In genomic region chr3:31234356-31234755, GRCm38 (mm10) we compare ENCODE assay signal across 19 mouse cellular contexts.
DNase-seq lines count a peak whose midpoint lies in the region; ATAC-seq and TF ChIP-seq lines count a peak whose summit lies in the region.
"Had no signal": no experiment of that assay in that cellular context is flagged by ENCODE, and none has a peak within 500 bp of the region (broad histone marks: within the 10 kb centered on the region; RNA-seq: fewer than 3 reads in every experiment).

No protein-coding gene starts in this region.

- no peaks in the 10 kb centered on the region for H3K27me3 ChIP-seq in kidney, embryonic 14.5 days (ENCODE audit: control insufficient read depth, insufficient read depth, low read length)
- no peaks in the 10 kb centered on the region for H3K27me3 ChIP-seq in lung, embryonic 16.5 days (ENCODE audit: control insufficient read depth, insufficient read depth, low read depth, low read length)
- no peaks in the 10 kb centered on the region for H3K27me3 ChIP-seq in lung, postnatal 0 days (replicated peaks; ENCODE audit: insufficient read depth, low read length)
- H3K27me3 ChIP-seq: forebrain, embryonic 15.5 days; hindbrain, embryonic 15.5 days; limb, embryonic 12.5 days; liver, embryonic 12.5 days had no signal

- H3K4me3 ChIP-seq in kidney, embryonic 14.5 days (ENCODE audit: low read length), result no peak overlapping the region
- H3K4me3 ChIP-seq in lung, embryonic 16.5 days (ENCODE audit: low read length), result no peak overlapping the region
- no peak overlapping the region for H3K4me3 ChIP-seq in lung, postnatal 0 days (ENCODE audit: low read depth, low read length)
- H3K4me3 ChIP-seq: forebrain, embryonic 15.5 days; hindbrain, embryonic 15.5 days; limb, embryonic 12.5 days; liver, embryonic 12.5 days had no signal

- peaks cover 28% of the 10 kb centered on the region for H3K4me1 ChIP-seq in kidney, embryonic 14.5 days (ENCODE audit: control insufficient read depth, insufficient read depth, low read length)
- peaks cover 5% of the 10 kb centered on the region for H3K4me1 ChIP-seq in lung, embryonic 16.5 days (replicated peaks; ENCODE audit: control insufficient read depth, insufficient read depth, low read length)
- H3K4me1 ChIP-seq in lung, postnatal 0 days (ENCODE audit: insufficient read depth, low read depth, low read length), result no peaks in the 10 kb centered on the region
- H3K4me1 ChIP-seq: forebrain, embryonic 15.5 days; hindbrain, embryonic 15.5 days; liver, embryonic 12.5 days had no signal

- no peak for TF ChIP-seq EP300 in lung, postnatal 0 days (IDR thresholded peaks at IDR 0.05)

- no peak overlapping the region for H3K4me2 ChIP-seq in kidney, embryonic 14.5 days (replicated peaks; ENCODE audit: low read depth, low read length)
- H3K4me2 ChIP-seq in lung, embryonic 16.5 days (ENCODE audit: low read depth, low read length), result no peak overlapping the region
- no peak overlapping the region for H3K4me2 ChIP-seq in lung, postnatal 0 days (replicated peaks; ENCODE audit: low read depth, low read length)
- H3K4me2 ChIP-seq: forebrain, embryonic 15.5 days; heart, embryonic 11.5 days; hindbrain, embryonic 15.5 days; limb, embryonic 12.5 days; liver, embryonic 12.5 days; midbrain, embryonic 11.5 days had no signal

- no peak for ATAC-seq in kidney, embryonic 14.5 days (ENCODE audit: low FRiP score, low TSS enrichment)
- ATAC-seq in lung, embryonic 16.5 days (ENCODE audit: low read depth), result peak; percentile 21; the same call in 1 of the 2 replicates
- ATAC-seq in lung, postnatal 0 days, result no peak
- ATAC-seq: CD4-positive, CD25-positive, alpha-beta regulatory T cell, adult 4 months; forebrain, embryonic 15.5 days; liver, embryonic 12.5 days had no signal

- TF ChIP-seq CTCF in lung, postnatal 0 days (IDR thresholded peaks at IDR 0.05), result no peak

- H3K9ac ChIP-seq in kidney, embryonic 14.5 days (ENCODE audit: low read depth, low read length), result no peak overlapping the region
- no peak overlapping the region for H3K9ac ChIP-seq in lung, embryonic 16.5 days (ENCODE audit: low read length)
- no peak overlapping the region for H3K9ac ChIP-seq in lung, postnatal 0 days (replicated peaks; ENCODE audit: low read depth)
- H3K9ac ChIP-seq: forebrain, embryonic 15.5 days; hindbrain, embryonic 15.5 days; limb, embryonic 12.5 days; liver, embryonic 12.5 days had no signal

- DNase-seq in kidney, postnatal 25 days, result no peak
- DNase-seq in lung, postnatal 0 days (ENCODE audit: low spot score), result no peak
- DNase-seq in adrenal gland, postnatal 25 days, result peak; percentile 18
- no peak for DNase-seq in liver
- no peak for DNase-seq in c-Kit-positive CD71-positive TER-119-positive erythroid progenitor cells, embryonic 14.5 days (ENCODE audit: low spot score)
- DNase-seq: cerebellum, adult 11-12 months; cerebellum, postnatal 14 days; gastrocnemius, postnatal 10 days; kidney, adult 9 months; lung, adult 18-20 months had no signal

- H3K27ac ChIP-seq in kidney, embryonic 14.5 days (ENCODE audit: low read depth, low read length), result peak overlapping the region; percentile 79
- no peak overlapping the region for H3K27ac ChIP-seq in lung, embryonic 16.5 days (ENCODE audit: low read length)
- H3K27ac ChIP-seq in lung, postnatal 0 days (ENCODE audit: low read length), result no peak overlapping the region
- H3K27ac ChIP-seq: forebrain, embryonic 15.5 days; hindbrain, embryonic 15.5 days; limb, embryonic 12.5 days; liver, embryonic 12.5 days had no signal

- 24% methylated on average over 7 of the region's 7 CpGs for WGBS in kidney, embryonic 14.5 days
- 34% methylated on average over 7 of the region's 7 CpGs for WGBS in lung, embryonic 16.5 days
- WGBS in lung, postnatal 0 days, result 38% methylated on average over 7 of the region's 7 CpGs

- H3K9me3 ChIP-seq in kidney, embryonic 14.5 days (ENCODE audit: control insufficient read depth, low read length), result no peaks in the 10 kb centered on the region
- no peaks in the 10 kb centered on the region for H3K9me3 ChIP-seq in lung, embryonic 16.5 days (ENCODE audit: control insufficient read depth, low read length)
- no peaks in the 10 kb centered on the region for H3K9me3 ChIP-seq in lung, postnatal 0 days (ENCODE audit: low read length)
- H3K9me3 ChIP-seq: forebrain, embryonic 15.5 days; hindbrain, embryonic 15.5 days; limb, embryonic 12.5 days; liver, embryonic 12.5 days had no signal

- H3K36me3 ChIP-seq in kidney, embryonic 14.5 days (ENCODE audit: control insufficient read depth, insufficient read depth, low read length), result no peaks in the 10 kb centered on the region
- no peaks in the 10 kb centered on the region for H3K36me3 ChIP-seq in lung, embryonic 16.5 days (ENCODE audit: control insufficient read depth, insufficient read depth, low read length)
- H3K36me3 ChIP-seq in lung, postnatal 0 days (ENCODE audit: insufficient read depth, low read length), result no peaks in the 10 kb centered on the region
- H3K36me3 ChIP-seq: forebrain, embryonic 15.5 days; limb, embryonic 12.5 days; liver, embryonic 12.5 days had no signal
